Mouse (Mus musculus): ENCODE measurements at regions not wholly inside any gene's neighbourhood (a gene's known extent, or its start where the extent isn't known, plus 50 kb on each side); places are given as distances from the start of the nearest gene placed in this dataset.

DNA sequence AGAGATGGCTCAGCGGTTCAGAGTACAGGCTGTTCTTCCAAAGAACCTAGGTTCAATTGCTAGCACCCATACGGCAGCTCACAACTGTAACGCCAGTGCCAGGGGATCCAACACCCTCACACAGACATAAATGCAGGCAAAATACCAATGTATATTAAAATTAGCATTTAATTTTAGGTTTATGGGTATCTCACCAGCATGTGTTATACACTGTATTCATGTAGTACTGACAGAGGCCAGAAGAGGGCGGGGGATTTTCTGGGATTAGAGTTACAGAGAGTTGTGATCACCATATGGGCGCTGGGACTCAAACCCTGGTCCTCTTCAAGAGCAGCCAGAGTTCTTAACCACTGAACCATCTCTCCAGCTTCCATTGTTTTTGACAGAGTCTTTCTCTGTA, 121.8 kb upstream of the Lhx1 start:
- Histone ChIP-seq H3K27ac (ENCODE audit: insufficient read depth, low read length) (no peak overlapping the region), H3K4me1 (ENCODE audit: control insufficient read depth, insufficient read depth, low read length) (0 out of 2 replicates have a peak, but pooled peaks cover 2% of the 10 kb centered on the region), H3K4me3 (ENCODE audit: insufficient read depth, low read length) (no peak overlapping the region)
- no peak for TF ChIP-seq POLR2A (IDR thresholded peaks at IDR 0.05; ENCODE audit: extremely low read depth, insufficient read depth, low read length)
- no peak for TF ChIP-seq CTCF (IDR thresholded peaks at IDR 0.05; ENCODE audit: extremely low read depth, insufficient read depth, low read length)

DNA sequence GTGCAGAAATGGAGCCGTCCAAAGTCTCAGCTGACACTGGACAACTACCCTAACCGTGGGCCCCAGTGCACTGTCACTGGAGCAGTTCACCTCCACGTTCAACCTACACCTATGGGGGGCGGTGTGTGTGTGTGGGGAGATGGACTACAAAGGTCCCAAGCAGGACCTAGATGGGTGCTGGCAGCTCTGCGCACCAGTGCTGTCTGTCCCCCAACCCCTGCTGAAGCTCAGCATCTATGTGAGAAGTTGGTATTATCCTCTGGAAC, 117.7 kb upstream of the Lhx1 start:
- no peak for TF ChIP-seq POLR2A (IDR thresholded peaks at IDR 0.05; ENCODE audit: extremely low read depth, insufficient read depth, low read length)
- TF ChIP-seq CTCF (IDR thresholded peaks at IDR 0.05; ENCODE audit: extremely low read depth, insufficient read depth, low read length): no peak
- Histone ChIP-seq H3K27ac (ENCODE audit: insufficient read depth, low read length) (no peak overlapping the region), H3K4me1 (ENCODE audit: control insufficient read depth, insufficient read depth, low read length) (no peaks in the 10 kb centered on the region; the same call in 1 of the 2 replicates), H3K4me3 (ENCODE audit: insufficient read depth, low read length) (peak overlapping the region; percentile 39; the same call in 1 of the 2 replicates)

DNA sequence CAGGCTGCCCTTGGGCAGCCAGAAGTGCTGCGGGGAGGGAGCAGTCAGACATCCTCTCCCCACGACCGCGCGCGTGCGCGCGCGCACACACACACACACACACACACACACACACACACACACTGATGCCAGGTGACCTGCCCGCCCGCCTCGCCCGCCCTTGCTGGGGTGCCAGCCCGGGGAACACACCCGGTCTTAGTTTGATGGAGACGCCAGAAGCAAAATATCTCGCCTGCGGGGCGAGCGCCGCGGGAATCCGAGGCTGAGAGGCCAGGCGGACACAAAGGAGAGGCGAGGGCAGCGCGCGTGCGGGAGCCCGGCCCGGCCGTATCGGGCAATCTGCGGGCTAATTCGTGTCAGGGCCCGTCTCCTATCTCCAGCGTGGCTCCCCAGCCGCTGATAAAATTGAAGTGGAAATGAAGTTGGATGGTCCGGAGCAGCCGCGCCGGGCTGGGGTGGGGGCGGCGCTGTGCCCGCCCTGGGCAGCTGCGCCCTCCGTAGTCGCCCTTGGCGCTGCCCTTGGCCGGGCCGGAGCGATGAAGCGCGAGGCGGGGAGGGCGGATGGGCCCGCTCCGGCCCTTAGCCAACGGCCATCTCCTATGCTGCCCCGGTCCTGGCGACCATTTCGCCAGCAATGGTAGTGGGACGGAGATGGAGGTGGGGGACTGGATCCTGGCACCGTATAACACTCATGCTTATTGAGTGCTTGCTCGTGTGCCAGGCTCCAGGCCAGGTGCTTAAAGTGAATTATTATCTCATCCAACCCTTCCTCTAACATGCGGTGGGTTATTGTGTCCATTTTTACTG, 117.2 kb upstream of the Lhx1 start:
- TF ChIP-seq POLR2A (IDR thresholded peaks at IDR 0.05; ENCODE audit: extremely low read depth, insufficient read depth, low read length) (no peak), CTCF (IDR thresholded peaks at IDR 0.05; ENCODE audit: extremely low read depth, insufficient read depth, low read length) (no peak)
- Histone ChIP-seq H3K27ac (ENCODE audit: insufficient read depth, low read length) (no peak overlapping the region), H3K4me3 (ENCODE audit: insufficient read depth, low read length) (peak overlapping the region; percentile 39), H3K4me1 (ENCODE audit: control insufficient read depth, insufficient read depth, low read length) (no peaks in the 10 kb centered on the region; the same call in 1 of the 2 replicates)

DNA sequence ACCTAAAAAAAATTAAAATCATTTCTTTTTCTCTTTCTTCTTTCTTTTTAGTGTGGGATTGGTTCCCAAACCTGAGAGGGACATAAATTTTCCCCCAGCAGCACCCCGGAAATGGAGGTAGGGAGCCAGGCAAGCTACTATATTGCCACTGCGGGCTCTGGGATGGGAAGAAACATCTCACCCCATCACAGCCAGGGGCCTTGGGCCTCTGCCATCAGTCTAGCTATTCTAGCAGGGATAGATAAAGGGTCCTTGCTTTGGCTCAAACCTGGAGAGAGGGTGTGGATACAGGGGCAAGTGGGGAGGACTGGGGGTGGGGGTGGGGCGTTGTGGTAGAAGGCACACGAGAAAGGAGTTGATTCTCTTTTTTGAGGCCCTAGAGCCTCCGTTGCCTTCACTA, 116.3 kb upstream of the Lhx1 start:
- TF ChIP-seq POLR2A (IDR thresholded peaks at IDR 0.05; ENCODE audit: extremely low read depth, insufficient read depth, low read length): no peak
- H3K27ac ChIP-seq (ENCODE audit: insufficient read depth, low read length): no peak overlapping the region
- no peak overlapping the region; the same call in 1 of the 2 replicates for H3K4me3 ChIP-seq (ENCODE audit: insufficient read depth, low read length)
- H3K4me1 ChIP-seq (ENCODE audit: control insufficient read depth, insufficient read depth, low read length): no peaks in the 10 kb centered on the region; the same call in 1 of the 2 replicates

DNA sequence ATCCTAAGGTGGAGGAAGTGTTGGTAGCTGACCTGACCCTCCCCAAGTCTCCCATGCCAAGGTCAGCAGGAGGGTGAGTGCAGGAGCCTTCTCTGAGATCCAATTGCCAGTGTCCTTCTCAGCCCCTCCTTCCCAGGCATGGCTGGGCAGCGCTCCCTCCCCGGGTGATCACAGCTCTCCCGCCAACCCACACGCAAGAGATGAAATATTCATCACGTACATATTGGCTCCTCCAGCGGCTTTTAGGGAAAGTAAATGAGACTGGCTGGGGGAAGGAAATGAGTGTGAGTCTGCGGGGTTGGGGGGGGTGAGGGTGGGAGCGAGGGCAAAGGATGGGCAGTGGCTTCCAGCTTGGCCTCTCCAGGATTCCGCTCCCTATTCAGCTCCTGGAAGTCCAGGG, 113.0 kb upstream of the Lhx1 start:
- Histone ChIP-seq H3K27ac (ENCODE audit: insufficient read depth, low read length) (no peak overlapping the region), H3K4me3 (ENCODE audit: insufficient read depth, low read length) (no peak overlapping the region), H3K4me1 (ENCODE audit: control insufficient read depth, insufficient read depth, low read length) (no peaks in the 10 kb centered on the region; the same call in 1 of the 2 replicates)
- TF ChIP-seq CTCF (IDR thresholded peaks at IDR 0.05; ENCODE audit: extremely low read depth, insufficient read depth, low read length) (no peak), POLR2A (IDR thresholded peaks at IDR 0.05; ENCODE audit: extremely low read depth, insufficient read depth, low read length) (no peak)

DNA sequence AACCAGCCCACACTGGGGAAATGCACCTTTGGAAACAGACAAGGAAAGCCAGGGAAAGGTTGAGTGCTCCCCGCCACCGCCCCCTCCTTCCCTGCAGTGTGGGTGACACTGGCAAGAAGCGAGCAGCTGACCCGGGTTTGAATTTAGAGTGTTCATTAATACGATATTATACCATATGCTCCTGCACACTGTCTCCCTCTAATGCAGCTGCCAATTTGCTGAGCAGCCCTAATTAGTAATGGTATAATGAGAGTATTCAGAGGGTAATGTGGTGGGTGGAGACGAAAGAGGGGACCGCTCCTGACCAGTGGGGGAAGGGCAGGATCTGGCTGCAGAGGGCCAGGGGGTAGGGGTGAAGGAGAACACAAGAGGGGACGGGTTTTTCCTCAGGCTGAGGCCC, 111.9 kb upstream of the Lhx1 start:
- TF ChIP-seq POLR2A (IDR thresholded peaks at IDR 0.05; ENCODE audit: extremely low read depth, insufficient read depth, low read length): no peak
- no peak for TF ChIP-seq CTCF (IDR thresholded peaks at IDR 0.05; ENCODE audit: extremely low read depth, insufficient read depth, low read length)
- Histone ChIP-seq H3K27ac (ENCODE audit: insufficient read depth, low read length) (no peak overlapping the region), H3K4me1 (ENCODE audit: control insufficient read depth, insufficient read depth, low read length) (no peaks in the 10 kb centered on the region; the same call in 1 of the 2 replicates), H3K4me3 (ENCODE audit: insufficient read depth, low read length) (no peak overlapping the region)

DNA sequence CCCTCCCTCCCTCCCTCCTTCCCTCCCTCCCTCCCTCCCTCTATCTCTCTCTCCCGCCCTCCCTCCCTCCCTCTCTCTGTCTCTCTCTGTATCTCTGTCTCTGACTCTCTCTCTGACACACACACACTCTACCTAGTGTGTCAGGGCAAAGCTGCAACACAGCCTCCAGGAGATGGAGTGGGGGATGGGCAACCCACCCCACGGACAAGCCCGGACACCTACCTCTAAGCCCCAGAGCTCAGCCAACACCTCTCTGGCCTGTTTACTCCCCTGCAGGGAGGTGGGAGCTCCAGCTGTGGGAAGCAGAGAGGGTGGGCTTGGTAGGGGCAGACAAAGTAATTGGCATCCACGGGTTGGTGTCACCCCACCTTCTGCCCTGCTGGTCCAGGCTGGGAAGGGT, 109.7 kb upstream of the Lhx1 start:
- Histone ChIP-seq H3K4me1 (ENCODE audit: control insufficient read depth, insufficient read depth, low read length) (no peaks in the 10 kb centered on the region; the same call in 1 of the 2 replicates), H3K4me3 (ENCODE audit: insufficient read depth, low read length) (no peak overlapping the region), H3K27ac (ENCODE audit: insufficient read depth, low read length) (no peak overlapping the region)
- no peak for TF ChIP-seq CTCF (IDR thresholded peaks at IDR 0.05; ENCODE audit: extremely low read depth, insufficient read depth, low read length)
- TF ChIP-seq POLR2A (IDR thresholded peaks at IDR 0.05; ENCODE audit: extremely low read depth, insufficient read depth, low read length): no peak

DNA sequence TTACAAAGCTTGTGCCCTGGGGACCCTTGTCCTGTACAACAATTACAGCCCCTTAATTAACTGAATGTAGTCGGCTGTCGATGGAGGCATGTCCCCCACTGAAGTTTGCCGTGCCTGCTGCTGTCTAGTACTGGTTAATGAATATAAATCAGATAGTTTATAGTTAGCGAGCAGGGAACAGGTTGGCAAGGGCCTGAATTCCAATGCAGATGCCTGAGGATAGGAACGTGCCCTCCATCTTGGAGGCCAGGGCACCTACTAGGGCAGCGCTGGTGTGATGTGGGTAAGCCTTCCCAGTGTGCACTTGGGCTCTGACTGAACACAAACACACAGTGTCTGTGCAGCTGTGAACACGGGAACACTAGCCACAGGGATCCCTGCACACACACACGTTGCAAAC, 108.0 kb upstream of the Lhx1 start:
- TF ChIP-seq CTCF (IDR thresholded peaks at IDR 0.05; ENCODE audit: extremely low read depth, insufficient read depth, low read length) (no peak), POLR2A (IDR thresholded peaks at IDR 0.05; ENCODE audit: extremely low read depth, insufficient read depth, low read length) (no peak)
- Histone ChIP-seq H3K4me3 (ENCODE audit: insufficient read depth, low read length) (no peak overlapping the region), H3K27ac (ENCODE audit: insufficient read depth, low read length) (no peak overlapping the region), H3K4me1 (ENCODE audit: control insufficient read depth, insufficient read depth, low read length) (no peaks in the 10 kb centered on the region; the same call in 1 of the 2 replicates)

DNA sequence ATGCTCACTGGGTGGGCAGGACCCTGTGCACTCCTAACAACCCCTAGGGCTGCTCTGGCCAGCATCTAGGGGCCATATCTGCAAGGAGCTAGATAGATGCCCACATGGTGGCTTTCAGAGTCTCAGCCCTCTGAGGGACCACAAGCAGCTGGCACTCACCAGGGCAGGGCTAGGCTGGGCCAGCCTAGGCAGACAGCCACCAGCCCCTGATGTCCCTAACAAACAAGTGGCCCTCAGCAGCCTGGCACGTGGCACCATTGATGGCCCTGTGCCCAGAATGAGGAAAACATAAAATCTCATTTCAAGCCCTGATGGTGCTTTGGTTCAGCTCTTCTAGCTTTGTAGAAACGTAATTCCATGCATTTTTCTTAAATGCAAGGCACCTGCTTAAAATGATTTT, 102.8 kb upstream of the Lhx1 start:
- no peak for TF ChIP-seq POLR2A (IDR thresholded peaks at IDR 0.05; ENCODE audit: extremely low read depth, insufficient read depth, low read length)
- no peak for TF ChIP-seq CTCF (IDR thresholded peaks at IDR 0.05; ENCODE audit: extremely low read depth, insufficient read depth, low read length)
- H3K4me1 ChIP-seq (ENCODE audit: control insufficient read depth, insufficient read depth, low read length): no peaks in the 10 kb centered on the region
- no peak overlapping the region for H3K27ac ChIP-seq (ENCODE audit: insufficient read depth, low read length)
- no peak overlapping the region for H3K4me3 ChIP-seq (ENCODE audit: insufficient read depth, low read length)

DNA sequence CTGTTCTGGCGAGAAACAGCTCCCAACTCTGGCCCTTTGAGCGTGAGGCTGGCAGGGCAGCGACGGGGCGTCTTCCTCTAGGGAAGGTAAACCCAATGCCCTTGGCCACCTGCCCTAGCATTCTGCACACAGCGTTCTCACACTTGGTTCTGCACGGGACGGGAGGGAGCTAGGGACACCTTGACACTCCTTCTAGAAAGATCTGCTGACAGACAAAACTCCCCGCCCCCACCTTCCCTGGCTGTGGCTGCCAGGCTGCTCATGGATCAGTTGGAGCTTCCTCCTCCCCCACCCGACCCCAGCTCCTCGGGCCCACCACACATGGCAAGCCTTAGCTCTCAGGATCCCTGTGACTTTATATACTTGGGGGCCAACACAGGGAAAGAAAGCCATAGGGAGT, 102.3 kb upstream of the Lhx1 start:
- Histone ChIP-seq H3K27ac (ENCODE audit: insufficient read depth, low read length) (no peak overlapping the region), H3K4me3 (ENCODE audit: insufficient read depth, low read length) (no peak overlapping the region), H3K4me1 (ENCODE audit: control insufficient read depth, insufficient read depth, low read length) (no peaks in the 10 kb centered on the region)
- no peak for TF ChIP-seq POLR2A (IDR thresholded peaks at IDR 0.05; ENCODE audit: extremely low read depth, insufficient read depth, low read length)
